Mouse (Mus musculus) hindbrain, embryonic 13.5 days (tissue): ENCODE measurements around the gene Fcrl5. TPM values are rescaled to one million over a fixed set of nuclear protein-coding genes. Genes with fewer than 3 reads are reported as not detected.

ENCODE experiments used
- ATAC-seq: fragments of 200-750 bp; cut with Nextera tagmentation; 2 replicates; pipeline ENCODE4 v1.8.0; 2017; ENCODE audit warnings: moderate TSS enrichment; ENCODE audit not compliant: low FRiP score
- H3K27ac ChIP-seq: fragments of 300-500 bp; sonication (generic); 2 replicates; pipeline ENCODE4 v1.5.1; 2015; ENCODE audit warnings: inconsistent platforms, mild to moderate bottlenecking, moderate library complexity
- H3K27me3 ChIP-seq: fragments of 300-500 bp; sonication (generic); 2 replicates; pipeline ENCODE4 v1.6.1; 2015; ENCODE audit warnings: mild to moderate bottlenecking, inconsistent platforms
- H3K36me3 ChIP-seq: fragments of 300-500 bp; sonication (generic); 2 replicates; pipeline ENCODE4 v1.6.1; 2015; ENCODE audit warnings: mild to moderate bottlenecking, inconsistent platforms
- H3K4me1 ChIP-seq: fragments of 300-500 bp; sonication (generic); replicated peaks from 2 replicates; pipeline ENCODE4 v1.6.1; 2015; ENCODE audit warnings: inconsistent platforms
- H3K4me2 ChIP-seq: fragments of 300-500 bp; sonication (generic); 2 replicates; pipeline ENCODE4 v1.6.1; 2015; ENCODE audit warnings: inconsistent platforms, mild to moderate bottlenecking, moderate library complexity
- H3K4me3 ChIP-seq: fragments of 300-500 bp; sonication (generic); 2 replicates; pipeline ENCODE4 v1.5.1; 2015; ENCODE audit warnings: mild to moderate bottlenecking, inconsistent platforms
- H3K9ac ChIP-seq: fragments of 300-500 bp; sonication (generic); 2 replicates; pipeline ENCODE4 v1.6.1; 2015; ENCODE audit warnings: mild to moderate bottlenecking, inconsistent platforms
- H3K9me3 ChIP-seq: fragments of 300-500 bp; sonication (generic); 2 replicates; pipeline ENCODE4 v1.6.1; 2016; ENCODE audit warnings: inconsistent platforms
- WGBS: fragments of 180-500 bp; shearing (Covaris S2); methylation state at CpG from one replicate; pipeline ENCODE4 v1.1.7; 2015; 5-methylcytosine and 5-hydroxymethylcytosine counted together
- polyA plus RNA-seq: library from polyadenylated mRNA; unstranded; fragments of >200 nt; fragmentation: Nextera tagmentation; extraction: Ambion mirVana; gene quantifications from 2 replicates; pipeline ENCODE4 v1.2.1, GENCODE M21; 2015

Gene Fcrl5
- polyA plus RNA-seq, 1 experiment from 2014 or later, result not detected

DNA sequence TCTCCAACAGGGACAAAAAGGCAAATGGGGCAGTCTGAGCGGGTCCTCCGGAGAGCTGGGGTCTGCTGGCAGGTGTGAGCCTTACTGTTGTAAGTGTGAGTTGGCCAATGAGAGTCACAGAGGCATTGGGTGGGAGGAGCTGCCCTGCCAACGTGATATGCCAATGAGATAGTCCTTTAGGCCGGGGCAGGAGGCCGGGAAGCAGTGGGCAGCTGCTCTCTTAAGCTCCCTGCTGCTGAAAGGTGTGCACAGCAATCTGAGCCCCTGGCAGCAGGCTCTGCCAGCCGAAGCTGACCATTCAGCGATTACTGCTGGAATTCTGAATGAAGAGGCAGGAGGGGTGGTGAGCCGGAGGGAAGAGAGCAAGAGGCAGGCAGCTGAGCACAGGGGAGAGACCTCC, 105.1 kb downstream of the Fcrl5 start:
- Histone ChIP-seq H3K27ac (peak overlapping the region; percentile 24; the same call in 1 of the 2 replicates), H3K4me1 (peaks cover 24% of the 10 kb centered on the region), H3K9ac (peak overlapping the region; percentile 5; the same call in 1 of the 2 replicates), H3K9me3 (no peaks in the 10 kb centered on the region), H3K36me3 (peaks cover 37% of the 10 kb centered on the region), H3K27me3 (no peaks in the 10 kb centered on the region), H3K4me2 (no peak overlapping the region), H3K4me3 (no peak overlapping the region)
- ATAC-seq, result no peak; the same call in 1 of the 2 replicates
- WGBS, result 18% methylated on average over 8 of the region's 8 CpGs

DNA sequence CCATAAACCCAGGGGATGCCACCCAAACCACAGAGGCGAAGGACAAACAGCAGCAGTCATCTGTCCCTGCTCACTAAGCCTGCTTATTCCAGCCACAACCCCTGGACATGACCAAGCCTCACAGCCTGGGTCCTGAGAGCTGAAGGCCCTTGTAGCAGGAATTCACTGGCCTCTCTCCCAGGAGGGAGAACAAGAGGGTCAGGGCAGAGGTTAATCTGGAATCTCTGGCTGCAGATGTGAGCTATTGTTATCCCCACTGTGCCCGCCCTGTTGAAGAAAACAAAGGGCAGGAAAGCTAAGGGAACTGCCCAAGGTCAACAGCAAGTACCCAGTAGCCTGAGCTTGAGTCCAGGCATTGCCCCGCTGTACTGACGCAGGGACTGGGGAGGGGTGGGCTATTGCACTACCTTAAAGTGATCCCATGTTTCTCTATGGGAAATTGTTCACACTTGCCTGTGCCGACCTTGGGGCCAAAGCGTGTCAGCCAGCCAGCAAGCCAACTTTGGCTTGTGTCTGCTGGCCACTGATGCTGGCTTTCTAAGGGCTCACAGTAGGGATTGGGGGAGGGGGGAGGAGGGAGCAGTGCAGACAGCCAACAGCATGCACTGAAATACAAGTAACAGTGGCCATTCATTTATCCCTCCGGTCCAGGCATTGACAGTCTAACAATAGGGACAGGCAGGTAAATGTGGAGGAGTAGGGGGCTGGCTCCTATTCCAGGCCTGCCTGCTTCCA, 107.1 kb downstream of the Fcrl5 start:
- no peak overlapping the region for H3K4me3 ChIP-seq
- peaks cover 17% of the 10 kb centered on the region for H3K36me3 ChIP-seq
- no peak for ATAC-seq
- H3K9ac ChIP-seq, result peak overlapping the region; percentile 5; the same call in 1 of the 2 replicates
- WGBS, result 20% methylated on average over 7 of the region's 7 CpGs
- no peaks in the 10 kb centered on the region for H3K27me3 ChIP-seq
- H3K9me3 ChIP-seq, result no peaks in the 10 kb centered on the region
- H3K4me2 ChIP-seq, result no peak overlapping the region
- peaks cover 29% of the 10 kb centered on the region for H3K4me1 ChIP-seq
- 0 out of 2 replicates have a peak overlapping the region, but pooled peaks have one; percentile 32 for H3K27ac ChIP-seq

DNA sequence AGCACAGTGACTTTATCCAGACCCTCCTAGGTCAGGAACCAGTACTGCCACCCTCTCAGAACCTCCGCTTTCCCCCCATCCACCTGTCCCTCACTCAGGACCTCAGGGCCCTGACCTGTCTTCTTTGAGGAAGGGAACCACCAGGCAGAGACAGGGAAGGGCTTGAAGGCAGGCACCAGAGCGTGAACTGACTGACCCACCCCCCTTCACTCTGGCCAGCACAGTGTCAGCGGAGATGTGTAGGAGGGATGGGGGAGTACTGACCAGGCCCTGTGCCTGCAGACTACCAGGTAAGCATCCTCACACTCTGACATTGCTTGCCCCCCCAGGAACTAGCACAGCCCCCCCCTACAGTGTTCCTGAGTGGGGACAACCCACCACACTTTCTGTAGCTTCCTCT, 110.0 kb downstream of the Fcrl5 start:
- H3K4me2 ChIP-seq, result no peak overlapping the region
- WGBS, result 57% methylated on average over 3 of the region's 3 CpGs

DNA sequence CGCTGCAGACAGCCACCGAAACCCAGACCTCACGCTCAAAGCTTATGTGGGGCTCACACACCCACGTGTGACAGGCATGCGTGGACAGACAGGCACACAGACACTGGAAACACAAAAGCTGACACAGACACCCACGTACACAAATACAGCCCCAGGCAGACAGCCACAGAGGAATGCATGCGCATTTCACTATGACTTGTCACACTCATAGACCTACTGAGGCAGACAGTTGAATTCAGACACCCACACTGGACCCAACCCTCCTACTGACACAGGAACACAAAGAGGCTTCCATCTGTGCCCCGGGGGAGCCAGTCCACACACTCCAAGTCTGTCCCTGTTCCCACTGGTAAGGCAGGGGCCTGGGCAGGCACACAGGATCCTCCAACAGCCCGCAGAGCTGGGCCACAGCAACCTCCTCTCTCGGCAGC, 110.7 kb downstream of the Fcrl5 start:
- ATAC-seq, result no peak
- no peak overlapping the region for H3K9ac ChIP-seq
- no peak overlapping the region for H3K4me3 ChIP-seq
- H3K27ac ChIP-seq, result peak overlapping the region; percentile 35; the same call in 1 of the 2 replicates
- 76% methylated on average over 10 of the region's 10 CpGs for WGBS
- H3K4me2 ChIP-seq, result no peak overlapping the region
- no peaks in the 10 kb centered on the region for H3K36me3 ChIP-seq
- H3K9me3 ChIP-seq, result no peaks in the 10 kb centered on the region
- H3K27me3 ChIP-seq, result peaks cover 16% of the 10 kb centered on the region
- H3K4me1 ChIP-seq, result peaks cover 26% of the 10 kb centered on the region

More for the DNA sequence above, 110.0 kb downstream of the Fcrl5 start:
- Histone ChIP-seq H3K36me3 (no peaks in the 10 kb centered on the region), H3K9me3 (no peaks in the 10 kb centered on the region), H3K27ac (no peak overlapping the region), H3K4me1 (peaks cover 34% of the 10 kb centered on the region), H3K4me3 (no peak overlapping the region), H3K9ac (no peak overlapping the region), H3K27me3 (peaks cover 9% of the 10 kb centered on the region; the same call in 1 of the 2 replicates)
- no peak for ATAC-seq

DNA sequence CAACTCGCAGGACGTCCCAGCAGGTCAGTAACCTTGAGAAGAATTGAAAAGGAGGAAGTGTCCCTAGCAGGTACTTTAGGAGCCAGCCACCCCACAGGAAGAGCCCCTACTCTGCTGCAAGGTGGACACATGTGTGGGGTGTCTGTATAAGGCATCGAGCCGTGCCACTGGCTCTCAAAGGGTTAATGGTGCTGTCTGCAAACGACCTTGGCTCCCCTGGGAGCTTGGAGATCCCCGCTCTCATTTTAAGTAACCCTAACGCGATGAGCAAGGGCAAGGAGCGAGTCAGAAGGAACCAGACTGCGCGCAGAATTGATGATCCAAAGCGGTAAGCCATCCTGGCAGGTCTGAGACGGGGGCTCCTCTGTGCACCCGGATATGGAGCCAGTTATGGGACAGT, 114.3 kb downstream of the Fcrl5 start:
- 23% methylated on average over 14 of the region's 14 CpGs for whole genome bisulfite sequencing
- ATAC-seq, result no peak
- no peaks in the 10 kb centered on the region for H3K9me3 ChIP-seq

More for the DNA sequence above, 114.3 kb downstream of the Fcrl5 start:
- H3K36me3 ChIP-seq, result no peaks in the 10 kb centered on the region
- peak overlapping the region; percentile 56 for H3K9ac ChIP-seq
- H3K27me3 ChIP-seq, result peaks cover 20% of the 10 kb centered on the region
- peaks cover 18% of the 10 kb centered on the region for H3K4me1 ChIP-seq
- no peak overlapping the region for H3K27ac ChIP-seq
- H3K4me2 ChIP-seq, result peak overlapping the region; percentile 19
- H3K4me3 ChIP-seq, result no peak overlapping the region

Other genes starting within 250 kb of the Fcrl5 start
- 11.6 and 13.6 TPM in 2 replicates for gene Fcrls, start 172.0 kb upstream of the Fcrl5 start, polyA plus RNA-seq
- 0.09 TPM in 1 of 2 replicates, not detected in the other for gene Cd5l, start 77.9 kb upstream of the Fcrl5 start, polyA plus RNA-seq
- gene Fcrl1, start 59.4 kb upstream of the Fcrl5 start, polyA plus RNA-seq, result 0.23 and 0.26 TPM in 2 replicates
- gene Etv3, start 89.6 kb downstream of the Fcrl5 start, polyA plus RNA-seq, result 10.1 and 10.9 TPM in 2 replicates
- gene Arhgef11, start 181.8 kb downstream of the Fcrl5 start, polyA plus RNA-seq, result 22.8 and 24.6 TPM in 2 replicates